Mouse (Mus musculus) heart, postnatal 25 days (tissue): ENCODE results near the gene Raet1e. TPM values are rescaled to one million over a fixed set of nuclear protein-coding genes. Genes with fewer than 3 reads are reported as not detected.
"Not testable (repeated sequence)": the region's sequence is repeated elsewhere in the genome, so short reads cannot be mapped to it uniquely, and the experiment has no call there.

Experiments used
- DNase-seq: peaks from one replicate; pipeline ENCODE4 v3.0.0; 2022; ENCODE audit warnings: low spot score
- intact Hi-C: fragments of 180-260 bp; cut with DNase I; formaldehyde crosslinking; loops from one replicate; pipeline ENCODE4 v1.15.1; 2025
- total RNA-seq, 2 experiments: library from RNA; stranded (reverse); gene quantifications; 2 replicates each; pipeline ENCODE4 v1.2.3; 2021

Raet1e gene
- total RNA-seq, 2 experiments from 2014 or later, result not detected

- intact Hi-C loops, DNase-seq: not testable (repeated sequence)
These were observed 112.8 kb downstream of the Raet1e start for GRCm38 (mm10) chr10:22270879-22271786.

GRCm38 (mm10) chr10:22272914-22273683 is 114.7 kb downstream of the Raet1e start:
- DNase-seq, intact Hi-C loops: not testable (repeated sequence)

- intact Hi-C loops, result no loop called here
- DNase-seq, result no peak
These were observed 115.4 kb downstream of the Raet1e start for GRCm38 (mm10) chr10:22273684-22274305.

GRCm38 (mm10) chr10:22274445-22275057 is 116.2 kb downstream of the Raet1e start:
- DNase-seq, result no peak
- intact Hi-C loops, result no loop called here

GRCm38 (mm10) chr10:22278468-22278867 is 120.1 kb downstream of the Raet1e start:
- DNase-seq, intact Hi-C loops: not testable (repeated sequence)

GRCm38 (mm10) chr10:22282816-22283215 is 124.4 kb downstream of the Raet1e start:
- intact Hi-C loops, result no loop called here
- DNase-seq, result no peak

- intact Hi-C loops, result no loop called here
- no peak for DNase-seq
These were observed 137.3 kb downstream of the Raet1e start for GRCm38 (mm10) chr10:22295676-22296075.

- DNase-seq, result no peak
- intact Hi-C loops, result no loop called here
These were observed 138.8 kb downstream of the Raet1e start for GRCm38 (mm10) chr10:22297033-22297762.

GRCm38 (mm10) chr10:22297766-22298461 is 139.5 kb downstream of the Raet1e start:
- intact Hi-C loops, result no loop called here
- no peak for DNase-seq

GRCm38 (mm10) chr10:22299324-22299723 is 141.0 kb downstream of the Raet1e start:
- no peak for DNase-seq
- intact Hi-C loops, result no loop called here

- intact Hi-C loops, result no loop called here
- no peak for DNase-seq
These were observed 143.3 kb downstream of the Raet1e start for GRCm38 (mm10) chr10:22301641-22302040.

- no peak for DNase-seq
- intact Hi-C loops, result no loop called here
These were observed 144.1 kb downstream of the Raet1e start for GRCm38 (mm10) chr10:22302344-22303057.

GRCm38 (mm10) chr10:22303736-22304135 is 145.4 kb downstream of the Raet1e start:
- intact Hi-C loops, result no loop called here
- DNase-seq, result no peak

- intact Hi-C loops, result no loop called here
- no peak for DNase-seq
These were observed 147.4 kb downstream of the Raet1e start for GRCm38 (mm10) chr10:22305801-22306200.

GRCm38 (mm10) chr10:22306452-22306851 is 148.1 kb downstream of the Raet1e start:
- intact Hi-C loops, result no loop called here
- DNase-seq, result no peak

GRCm38 (mm10) chr10:22308221-22308620 is 149.9 kb downstream of the Raet1e start:
- intact Hi-C loops, result no loop called here
- DNase-seq, result no peak

- no peak for DNase-seq
- intact Hi-C loops, result no loop called here
These were observed 164.5 kb downstream of the Raet1e start for GRCm38 (mm10) chr10:22322858-22323257.

GRCm38 (mm10) chr10:22345721-22346120 is 187.4 kb downstream of the Raet1e start:
- DNase-seq, intact Hi-C loops: not testable (repeated sequence)
